Mouse (Mus musculus): ENCODE measurements around the gene Mindy1. TPM values are rescaled to one million over a fixed set of nuclear protein-coding genes. Genes with fewer than 3 reads are reported as not detected.

Mindy1 gene
- polyA plus RNA-seq, 1 experiment, result 25.5 TPM

GRCm38 (mm10) chr3:95301204-95301796 is 20.2 kb downstream of the Mindy1 start:
- no peak overlapping the region for H3K4me3 ChIP-seq (ENCODE audit: insufficient read depth, low read length)
- H3K4me1 ChIP-seq (ENCODE audit: control insufficient read depth, insufficient read depth, low read length), result no peaks in the 10 kb centered on the region
- H3K27ac ChIP-seq (ENCODE audit: insufficient read depth, low read length), result no peak overlapping the region
- no peak for TF ChIP-seq POLR2A (IDR thresholded peaks at IDR 0.05; ENCODE audit: low read depth, low read length)
- TF ChIP-seq CTCF (IDR thresholded peaks at IDR 0.05; ENCODE audit: borderline replicate concordance, insufficient read depth, low read length), result no peak

- Histone ChIP-seq H3K4me3 (ENCODE audit: insufficient read depth, low read length) (no peak overlapping the region), H3K4me1 (ENCODE audit: control insufficient read depth, insufficient read depth, low read length) (no peaks in the 10 kb centered on the region), H3K27ac (ENCODE audit: insufficient read depth, low read length) (no peak overlapping the region)
- TF ChIP-seq POLR2A (IDR thresholded peaks at IDR 0.05; ENCODE audit: low read depth, low read length) (no peak), CTCF (IDR thresholded peaks at IDR 0.05; ENCODE audit: borderline replicate concordance, insufficient read depth, low read length) (no peak)
These were observed 25.1 kb downstream of the Mindy1 start for GRCm38 (mm10) chr3:95306244-95306643.

- Histone ChIP-seq H3K4me1 (ENCODE audit: control insufficient read depth, insufficient read depth, low read length) (no peaks in the 10 kb centered on the region), H3K4me3 (ENCODE audit: insufficient read depth, low read length) (no peak within 1 kb of the TSS), H3K27ac (ENCODE audit: insufficient read depth, low read length) (no peak within 1 kb of the TSS)
- TF ChIP-seq CTCF (IDR thresholded peaks at IDR 0.05; ENCODE audit: borderline replicate concordance, insufficient read depth, low read length) (no peak), POLR2A (IDR thresholded peaks at IDR 0.05; ENCODE audit: low read depth, low read length) (no peak)
These were observed 26.0 kb downstream of the Mindy1 start, which contains the start of gene Anxa9 for GRCm38 (mm10) chr3:95307100-95307499. Anxa9 (minus strand) TSS chr3:95307176.

- Histone ChIP-seq H3K4me3 (ENCODE audit: insufficient read depth, low read length) (no peak overlapping the region), H3K4me1 (ENCODE audit: control insufficient read depth, insufficient read depth, low read length) (0 out of 2 replicates have a peak, but pooled peaks cover 5% of the 10 kb centered on the region), H3K27ac (ENCODE audit: insufficient read depth, low read length) (no peak overlapping the region)
- TF ChIP-seq CTCF (IDR thresholded peaks at IDR 0.05; ENCODE audit: borderline replicate concordance, insufficient read depth, low read length) (no peak), POLR2A (IDR thresholded peaks at IDR 0.05; ENCODE audit: low read depth, low read length) (no peak)
These were observed 29.4 kb downstream of the Mindy1 start for GRCm38 (mm10) chr3:95310496-95310895.

- H3K4me1 ChIP-seq (ENCODE audit: control insufficient read depth, insufficient read depth, low read length), result 0 out of 2 replicates have a peak, but pooled peaks cover 5% of the 10 kb centered on the region
- H3K4me3 ChIP-seq (ENCODE audit: insufficient read depth, low read length), result no peak overlapping the region
- H3K27ac ChIP-seq (ENCODE audit: insufficient read depth, low read length), result no peak overlapping the region
- TF ChIP-seq POLR2A (IDR thresholded peaks at IDR 0.05; ENCODE audit: low read depth, low read length) (no peak), CTCF (IDR thresholded peaks at IDR 0.05; ENCODE audit: borderline replicate concordance, insufficient read depth, low read length) (no peak)
These were observed 30.1 kb downstream of the Mindy1 start for GRCm38 (mm10) chr3:95310968-95311882.

- H3K27ac ChIP-seq (ENCODE audit: insufficient read depth, low read length), result no peak overlapping the region
- no peak overlapping the region for H3K4me3 ChIP-seq (ENCODE audit: insufficient read depth, low read length)
- H3K4me1 ChIP-seq (ENCODE audit: control insufficient read depth, insufficient read depth, low read length), result peaks cover 9% of the 10 kb centered on the region; the same call in 1 of the 2 replicates
- TF ChIP-seq CTCF (IDR thresholded peaks at IDR 0.05; ENCODE audit: borderline replicate concordance, insufficient read depth, low read length), result no peak
- peak; percentile 13; the same call in 1 of the 2 replicates for TF ChIP-seq POLR2A (IDR thresholded peaks at IDR 0.05; ENCODE audit: low read depth, low read length)
These were observed 31.5 kb downstream of the Mindy1 start for GRCm38 (mm10) chr3:95312623-95313022.

GRCm38 (mm10) chr3:95313476-95313875 is 32.3 kb downstream of the Mindy1 start:
- TF ChIP-seq POLR2A (IDR thresholded peaks at IDR 0.05; ENCODE audit: low read depth, low read length) (no peak), CTCF (IDR thresholded peaks at IDR 0.05; ENCODE audit: borderline replicate concordance, insufficient read depth, low read length) (no peak)
- no peak overlapping the region for H3K27ac ChIP-seq (ENCODE audit: insufficient read depth, low read length)

GRCm38 (mm10) chr3:95314075-95314474 is 32.9 kb downstream of the Mindy1 start:
- H3K4me3 ChIP-seq (ENCODE audit: insufficient read depth, low read length), result no peak overlapping the region
- H3K4me1 ChIP-seq (ENCODE audit: control insufficient read depth, insufficient read depth, low read length), result peaks cover 15% of the 10 kb centered on the region; the same call in 1 of the 2 replicates
- no peak overlapping the region; the same call in 1 of the 2 replicates for H3K27ac ChIP-seq (ENCODE audit: insufficient read depth, low read length)
- no peak for TF ChIP-seq CTCF (IDR thresholded peaks at IDR 0.05; ENCODE audit: borderline replicate concordance, insufficient read depth, low read length)
- TF ChIP-seq POLR2A (IDR thresholded peaks at IDR 0.05; ENCODE audit: low read depth, low read length), result no peak

More at GRCm38 (mm10) chr3:95313476-95313875, 32.3 kb downstream of the Mindy1 start:
- Histone ChIP-seq H3K4me1 (ENCODE audit: control insufficient read depth, insufficient read depth, low read length) (peaks cover 12% of the 10 kb centered on the region; the same call in 1 of the 2 replicates), H3K4me3 (ENCODE audit: insufficient read depth, low read length) (no peak overlapping the region)

- Histone ChIP-seq H3K4me3 (ENCODE audit: insufficient read depth, low read length) (peak within 1 kb of the TSS; percentile 85), H3K4me1 (ENCODE audit: control insufficient read depth, insufficient read depth, low read length) (peaks cover 17% of the 10 kb centered on the region; the same call in 1 of the 2 replicates), H3K27ac (ENCODE audit: insufficient read depth, low read length) (peak within 1 kb of the TSS; percentile 65)
- TF ChIP-seq POLR2A (IDR thresholded peaks at IDR 0.05; ENCODE audit: low read depth, low read length) (peak; percentile 30), CTCF (IDR thresholded peaks at IDR 0.05; ENCODE audit: borderline replicate concordance, insufficient read depth, low read length) (no peak)
These were observed 33.4 kb downstream of the Mindy1 start, which contains the start of gene Cers2 for GRCm38 (mm10) chr3:95314486-95315093. Cers2 (plus strand) TSS chr3:95314791.

All from embryonic fibroblast, embryonic 13.5 days (primary cell).